In the genomic region with DNA sequence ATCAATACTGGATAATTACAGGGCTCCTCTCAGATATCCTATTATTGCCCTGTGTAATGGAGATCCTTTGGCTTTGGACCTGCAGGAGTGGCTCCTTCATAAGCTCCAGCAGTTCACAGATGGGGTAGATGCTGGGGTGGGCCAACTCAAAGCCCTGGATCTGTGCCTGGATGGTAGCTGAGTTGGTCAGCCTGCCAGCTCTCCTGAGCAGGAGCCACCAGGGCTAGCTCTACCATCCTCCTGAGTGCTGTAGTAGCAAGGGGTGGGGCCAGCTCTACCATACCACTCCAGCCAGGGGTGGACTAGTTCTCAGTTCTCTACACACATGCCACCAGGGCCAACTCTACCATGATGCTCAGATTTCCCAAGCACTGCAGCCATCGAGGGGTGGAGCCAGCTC, we compare ENCODE assay signal across 17 mouse cellular contexts.
"Had no signal": no experiment of that assay in that cellular context is flagged by ENCODE, and none has a peak within 500 bp of the region (broad histone marks: within the 10 kb centered on the region; RNA-seq: fewer than 3 reads in every experiment).

No protein-coding gene starts in this region.

- H3K4me3 ChIP-seq: layer of hippocampus, adult 2 months; limb, embryonic 10.5 days; midbrain, embryonic 10.5 days; neural tube, embryonic 12.5 days; stomach, embryonic 15.5 days had no signal

- ATAC-seq: lung, postnatal 0 days had no signal

- H3K4me1 ChIP-seq: limb, embryonic 10.5 days; midbrain, embryonic 10.5 days; neural tube, embryonic 12.5 days; stomach, embryonic 15.5 days had no signal

- H3K27ac ChIP-seq: kidney, postnatal 0 days; layer of hippocampus, adult 2 months; limb, embryonic 10.5 days; liver, embryonic 14.5 days; midbrain, embryonic 10.5 days; neural tube, embryonic 12.5 days; stomach, embryonic 15.5 days had no signal

- DNase-seq: kidney, adult 11 months; kidney, adult 9 months; kidney, postnatal 4 days; lung, adult 2 months; lung, postnatal 36 days; midbrain, embryonic 14.5 days; retina, postnatal 1 day; right cerebral cortex, postnatal 14 days; thymus, postnatal 36 days had no signal

- H3K4me2 ChIP-seq: neural tube, embryonic 12.5 days; stomach, embryonic 15.5 days had no signal

- H3K9me3 ChIP-seq: limb, embryonic 10.5 days; midbrain, embryonic 10.5 days; neural tube, embryonic 12.5 days; stomach, embryonic 15.5 days had no signal

- H3K27me3 ChIP-seq: neural tube, embryonic 12.5 days; stomach, embryonic 15.5 days had no signal

- H3K9ac ChIP-seq: liver, embryonic 14.5 days; neural tube, embryonic 12.5 days; stomach, embryonic 15.5 days had no signal
